Comparison of ENCODE assay signal across 24 mouse cellular contexts in the genomic region with DNA sequence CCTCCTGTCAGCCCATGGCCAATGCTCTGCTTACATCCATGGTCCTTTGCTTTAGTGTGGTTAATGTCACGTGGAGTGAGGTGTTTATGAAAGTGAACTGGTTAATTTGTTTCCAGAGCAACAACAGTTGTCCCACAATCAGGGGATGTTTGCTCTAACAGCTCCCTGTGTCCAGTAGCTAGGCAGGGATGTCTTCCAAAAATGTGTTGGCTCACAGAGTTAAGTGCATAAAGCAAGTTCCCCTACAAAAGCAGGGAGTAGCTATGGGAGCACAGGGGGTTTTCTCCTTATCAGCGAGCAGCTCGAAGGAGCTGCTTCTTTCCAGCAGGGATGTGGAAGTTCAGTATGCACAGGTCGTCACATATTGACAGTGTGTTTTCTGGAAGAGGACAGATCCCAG. TPM values are rescaled to one million over a fixed set of nuclear protein-coding genes. Genes with fewer than 3 reads are reported as not detected.
DNase-seq lines count a peak whose midpoint lies in the region; ATAC-seq and TF ChIP-seq lines count a peak whose summit lies in the region.
"Had no signal": no experiment of that assay in that cellular context is flagged by ENCODE, and none has a peak within 500 bp of the region (broad histone marks: within the 10 kb centered on the region; RNA-seq: fewer than 3 reads in every experiment).

No protein-coding gene starts in this region.

- H3K36me3 ChIP-seq in heart, embryonic 10.5 days = no peaks in the 10 kb centered on the region
- H3K36me3 ChIP-seq in heart, embryonic 11.5 days (ENCODE audit: control insufficient read depth, insufficient read depth, low read length) = no peaks in the 10 kb centered on the region
- H3K36me3 ChIP-seq in midbrain, postnatal 0 days (ENCODE audit: insufficient read depth, low read length) = no peaks in the 10 kb centered on the region
- H3K36me3 ChIP-seq in midbrain, embryonic 15.5 days (replicated peaks) = no peaks in the 10 kb centered on the region
- H3K36me3 ChIP-seq: embryonic facial prominence, embryonic 15.5 days; forebrain, embryonic 10.5 days; forebrain, embryonic 15.5 days; hindbrain, embryonic 13.5 days had no signal

- H3K9me3 ChIP-seq in heart, embryonic 10.5 days = no peaks in the 10 kb centered on the region
- no peaks in the 10 kb centered on the region for H3K9me3 ChIP-seq in heart, embryonic 11.5 days (replicated peaks; ENCODE audit: control insufficient read depth, low read length)
- no peaks in the 10 kb centered on the region for H3K9me3 ChIP-seq in midbrain, postnatal 0 days (ENCODE audit: low read length)
- H3K9me3 ChIP-seq in midbrain, embryonic 15.5 days = no peaks in the 10 kb centered on the region
- H3K9me3 ChIP-seq: embryonic facial prominence, embryonic 15.5 days; forebrain, embryonic 10.5 days; forebrain, embryonic 15.5 days; hindbrain, embryonic 13.5 days had no signal

- H3K4me1 ChIP-seq in heart, embryonic 10.5 days = no peaks in the 10 kb centered on the region
- H3K4me1 ChIP-seq in heart, embryonic 11.5 days (ENCODE audit: control insufficient read depth, insufficient read depth, low read length) = 0 out of 2 replicates have a peak, but pooled peaks cover 2% of the 10 kb centered on the region
- H3K4me1 ChIP-seq in midbrain, postnatal 0 days (ENCODE audit: insufficient read depth, low read length) = no peaks in the 10 kb centered on the region; the same call in 1 of the 2 replicates
- H3K4me1 ChIP-seq in midbrain, embryonic 15.5 days = no peaks in the 10 kb centered on the region
- H3K4me1 ChIP-seq: embryonic facial prominence, embryonic 15.5 days; forebrain, embryonic 15.5 days; hindbrain, embryonic 13.5 days had no signal

- no peak overlapping the region for H3K27ac ChIP-seq in heart, embryonic 10.5 days
- H3K27ac ChIP-seq in heart, embryonic 11.5 days (ENCODE audit: low read depth, low read length) = no peak overlapping the region
- no peak overlapping the region for H3K27ac ChIP-seq in midbrain, postnatal 0 days (ENCODE audit: low read depth, low read length)
- H3K27ac ChIP-seq in midbrain, embryonic 15.5 days = no peak overlapping the region
- H3K27ac ChIP-seq: embryonic facial prominence, embryonic 15.5 days; forebrain, embryonic 10.5 days; forebrain, embryonic 15.5 days; hindbrain, embryonic 13.5 days had no signal

- intact Hi-C loops in heart, postnatal 14 days (cut with DNase I) = no loop called here

- no peaks in the 10 kb centered on the region for H3K27me3 ChIP-seq in heart, embryonic 10.5 days (ENCODE audit: insufficient read depth, poor library complexity, severe bottlenecking)
- H3K27me3 ChIP-seq in heart, embryonic 11.5 days (ENCODE audit: control insufficient read depth, insufficient read depth, low read length) = no peaks in the 10 kb centered on the region
- H3K27me3 ChIP-seq in midbrain, postnatal 0 days (ENCODE audit: insufficient read depth, low read length) = no peaks in the 10 kb centered on the region
- H3K27me3 ChIP-seq in midbrain, embryonic 15.5 days (replicated peaks) = no peaks in the 10 kb centered on the region
- H3K27me3 ChIP-seq: embryonic facial prominence, embryonic 15.5 days; forebrain, embryonic 15.5 days; hindbrain, embryonic 13.5 days had no signal

- no peak overlapping the region for H3K4me3 ChIP-seq in heart, embryonic 10.5 days
- no peak overlapping the region for H3K4me3 ChIP-seq in heart, embryonic 11.5 days (ENCODE audit: low read depth, low read length)
- no peak overlapping the region for H3K4me3 ChIP-seq in midbrain, postnatal 0 days (ENCODE audit: low read depth, low read length)
- no peak overlapping the region for H3K4me3 ChIP-seq in midbrain, embryonic 15.5 days
- H3K4me3 ChIP-seq: embryonic facial prominence, embryonic 15.5 days; erythroblast, embryonic 14.5 days; forebrain, embryonic 10.5 days; forebrain, embryonic 15.5 days; hindbrain, embryonic 13.5 days had no signal

- ATAC-seq in heart, embryonic 11.5 days (replicated peaks; ENCODE audit: insufficient number of reproducible peaks, low FRiP score, low TSS enrichment) = no peak
- no peak for ATAC-seq in midbrain, postnatal 0 days (ENCODE audit: low FRiP score)
- ATAC-seq in midbrain, embryonic 15.5 days (replicated peaks) = no peak
- ATAC-seq: forebrain, embryonic 15.5 days had no signal

- WGBS in heart, embryonic 10.5 days = 61% methylated on average over 4 of the region's 4 CpGs
- 49% methylated on average over 4 of the region's 4 CpGs for WGBS in heart, embryonic 11.5 days (ENCODE audit: insufficient replicate concordance)
- WGBS in midbrain, postnatal 0 days = 73% methylated on average over 4 of the region's 4 CpGs
- 74% methylated on average over 4 of the region's 4 CpGs for WGBS in midbrain, embryonic 15.5 days

- H3K9ac ChIP-seq in heart, embryonic 11.5 days (ENCODE audit: low read depth, low read length) = no peak overlapping the region
- no peak overlapping the region for H3K9ac ChIP-seq in midbrain, postnatal 0 days (replicated peaks; ENCODE audit: low read length, poor library complexity, severe bottlenecking)
- H3K9ac ChIP-seq in midbrain, embryonic 15.5 days = no peak overlapping the region
- H3K9ac ChIP-seq: embryonic facial prominence, embryonic 15.5 days; forebrain, embryonic 15.5 days; hindbrain, embryonic 13.5 days had no signal

- no peak for TF ChIP-seq CTCF in midbrain, postnatal 0 days (IDR thresholded peaks at IDR 0.05)

- DNase-seq in heart, adult 18-20 months = peak; percentile 29 to 42
- DNase-seq in heart, embryonic 10.5 days (ENCODE audit: low spot score) = no peak
- DNase-seq in heart, postnatal 14 days = peak; percentile 8 to 52
- DNase-seq in midbrain, postnatal 0 days (ENCODE audit: low spot score) = peak; percentile 44
- DNase-seq in heart, postnatal 4 days = peak; percentile 25
- no peak for DNase-seq in ovary, postnatal 36 days (ENCODE audit: low spot score)
- DNase-seq: adrenal gland, adult 8-10 months; adrenal gland, postnatal 36 days; cerebellum, adult 11 months; cerebellum, adult 8-10 months; cerebellum, postnatal 14 days; gastrocnemius, postnatal 25 days; kidney, adult 11 months; kidney, adult 9 months had no signal

- no peak overlapping the region for H3K4me2 ChIP-seq in heart, embryonic 11.5 days
- no peak overlapping the region for H3K4me2 ChIP-seq in midbrain, postnatal 0 days (ENCODE audit: low read depth, low read length, poor library complexity, severe bottlenecking)
- no peak overlapping the region for H3K4me2 ChIP-seq in midbrain, embryonic 15.5 days
- H3K4me2 ChIP-seq: embryonic facial prominence, embryonic 15.5 days; forebrain, embryonic 15.5 days; hindbrain, embryonic 13.5 days had no signal

RNA-seq across cellular contexts. Expression of a gene that starts 19.1 kb away (rescaled TPM):
- 100 to 1,000 TPM; 147 to 160 TPM for total RNA-seq in heart, adult 18-20 months (2021)
- 5.1 and 12.1 TPM in 2 replicates for polyA plus RNA-seq in heart, embryonic 10.5 days (2016; fragmentation: Nextera tagmentation; extraction: Ambion mirVana)
- total RNA-seq in heart, postnatal 14 days (2021) = 100 to 1,000 TPM; 125 to 135 TPM
- polyA plus RNA-seq in heart, embryonic 11.5 days (2014; fragmentation: Nextera tagmentation; extraction: Ambion mirVana) = 17.7 and 18.9 TPM in 2 replicates
- 0.05 and 0.24 TPM in 2 replicates for total RNA-seq in midbrain, postnatal 0 days (2014; rRNA removed)
- 0.20 and 0.21 TPM in 2 replicates for polyA plus RNA-seq in midbrain, postnatal 0 days (2015; fragmentation: Nextera tagmentation; extraction: Ambion mirVana)
- 0.06 TPM in 2 replicates for polyA plus RNA-seq in midbrain, embryonic 15.5 days (2015; fragmentation: Nextera tagmentation; extraction: Ambion mirVana)
- total RNA-seq in heart, postnatal 4 days (2021) = 100 to 1,000 TPM in 1 of 2 experiments, 10 to 100 TPM in 1; 99.0 to 101 TPM
- total RNA-seq: common myeloid progenitor, adult 5-6 weeks; ES-E14; granulocyte monocyte progenitor cell, adult 5-6 weeks had no signal
- polyA plus RNA-seq: erythroblast, embryonic 14.5 days; forebrain, embryonic 10.5 days had no signal

RNA-seq across cellular contexts. Expression of a gene that starts 34.0 kb away (rescaled TPM):
- under 1 TPM; 0.62 to 0.69 TPM for total RNA-seq in heart, adult 18-20 months (2021)
- 1.6 and 2.4 TPM in 2 replicates for polyA plus RNA-seq in heart, embryonic 10.5 days (2016; fragmentation: Nextera tagmentation; extraction: Ambion mirVana)
- under 1 TPM; 0.48 to 0.63 TPM for total RNA-seq in heart, postnatal 14 days (2021)
- polyA plus RNA-seq in heart, embryonic 11.5 days (2014; fragmentation: Nextera tagmentation; extraction: Ambion mirVana) = 1.9 and 2.0 TPM in 2 replicates
- total RNA-seq in midbrain, postnatal 0 days (2014; rRNA removed) = 9.2 and 9.3 TPM in 2 replicates
- polyA plus RNA-seq in midbrain, postnatal 0 days (2015; fragmentation: Nextera tagmentation; extraction: Ambion mirVana) = 5.5 and 5.8 TPM in 2 replicates
- 6.6 and 8.5 TPM in 2 replicates for polyA plus RNA-seq in midbrain, embryonic 15.5 days (2015; fragmentation: Nextera tagmentation; extraction: Ambion mirVana)
- 1 to 10 TPM; 1.4 TPM for total RNA-seq in heart, postnatal 4 days (2021)

Comparison
In these comparisons a context has a peak if more than half of its experiments do, and no peak if none do; other contexts are left out.
1. DNase-seq: peak in heart, adult 18-20 months (2 of 2), heart, postnatal 14 days (2 of 2), midbrain, postnatal 0 days (single experiment) and heart, postnatal 4 days (single experiment); none in heart, embryonic 10.5 days (single experiment) and ovary, postnatal 36 days (single experiment).
2. RNA of a gene that starts 19.1 kb away (total RNA-seq): 147 to 160 TPM in heart, adult 18-20 months, 125 to 135 TPM in heart, postnatal 14 days and 99.0 to 101 TPM in heart, postnatal 4 days; 0.05 to 0.24 TPM in midbrain, postnatal 0 days; every median in the first group is over 10 times any median in the second.